Mouse (Mus musculus) erythroblast, embryonic 14.5 days (primary cell): ENCODE measurements around the gene Liph.

ENCODE experiments used
- GATA1 ChIP-seq: IDR thresholded peaks from 2 replicates; pipeline ENCODE4 v1.6.1; 2012; ENCODE audit warnings: low read length, inconsistent platforms, mixed read lengths
- TAL1 ChIP-seq: IDR thresholded peaks from 3 replicates; pipeline ENCODE4 v1.6.1; 2012; ENCODE audit warnings: low read length, inconsistent platforms, mixed read lengths

GRCm38 (mm10) chr16:21977347-21977746, 18.1 kb downstream of the Liph start:
- TF ChIP-seq GATA1 (no peak), TAL1 (no peak)
